Mouse (Mus musculus) heart, adult 2 months (tissue): Measurements from ENCODE around the gene Col3a1.

Source experiments
- CTCF ChIP-seq: fragments of 200-600 bp; IDR thresholded peaks from 2 replicates; pipeline ENCODE4 v1.8.1; 2022; ENCODE audit warnings: antibody characterized with exemption, mild to moderate bottlenecking, moderate library complexity
- EP300 ChIP-seq: fragments of 200-500 bp; IDR thresholded peaks from 2 replicates; pipeline ENCODE4 v1.6.1; 2011; ENCODE audit warnings: low read depth, low read length, control low read depth; ENCODE audit not compliant: insufficient read depth

GRCm38 (mm10) chr1:45320861-45321260 is 9.5 kb downstream of the Col3a1 start:
- TF ChIP-seq CTCF (no peak), EP300 (no peak)
